Mouse (Mus musculus): Measurements from ENCODE around the gene Zbtb2. TPM values are rescaled to one million over a fixed set of nuclear protein-coding genes. Genes with fewer than 3 reads are reported as not detected.
A peak's percentile ranks its signal among the peaks of the same experiment; 100 is the strongest.

Zbtb2 gene
- polyA plus RNA-seq, 1 experiment from 2014 or later: 18.8 TPM

DNA sequence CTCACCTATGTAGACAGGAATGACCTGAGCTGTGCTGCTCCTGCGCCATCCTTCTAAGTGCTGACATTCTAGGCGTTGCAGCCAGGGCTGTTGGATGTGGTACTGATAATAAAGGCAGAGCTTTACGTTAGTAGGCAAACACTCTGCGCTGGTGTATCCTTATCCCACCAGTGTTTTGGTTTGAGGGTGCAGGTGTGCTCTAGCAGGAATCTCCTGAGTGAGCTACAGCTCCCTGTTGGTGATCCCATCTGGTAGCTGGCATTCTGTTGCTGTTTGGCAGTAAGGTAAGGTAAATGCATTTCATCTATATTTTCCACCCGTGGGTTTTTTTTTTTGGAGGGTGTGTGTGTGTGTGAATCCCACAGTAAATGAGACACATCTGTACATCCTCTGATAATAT, 10.2 kb upstream of the Zbtb2 start:
- no peak overlapping the region for H3K27ac ChIP-seq (replicated peaks)
- H3K4me1 ChIP-seq: no peaks in the 10 kb centered on the region
- H3K9me3 ChIP-seq: no peaks in the 10 kb centered on the region
- 91% methylated on average over 5 of the region's 5 CpGs for WGBS
- H3K36me3 ChIP-seq (replicated peaks): peaks cover 91% of the 10 kb centered on the region
- DNase-seq (ENCODE audit: low spot score): no peak
- no peak overlapping the region for H3K4me3 ChIP-seq
- no peaks in the 10 kb centered on the region for H3K27me3 ChIP-seq (replicated peaks; ENCODE audit: low read depth, poor library complexity, severe bottlenecking)

DNA sequence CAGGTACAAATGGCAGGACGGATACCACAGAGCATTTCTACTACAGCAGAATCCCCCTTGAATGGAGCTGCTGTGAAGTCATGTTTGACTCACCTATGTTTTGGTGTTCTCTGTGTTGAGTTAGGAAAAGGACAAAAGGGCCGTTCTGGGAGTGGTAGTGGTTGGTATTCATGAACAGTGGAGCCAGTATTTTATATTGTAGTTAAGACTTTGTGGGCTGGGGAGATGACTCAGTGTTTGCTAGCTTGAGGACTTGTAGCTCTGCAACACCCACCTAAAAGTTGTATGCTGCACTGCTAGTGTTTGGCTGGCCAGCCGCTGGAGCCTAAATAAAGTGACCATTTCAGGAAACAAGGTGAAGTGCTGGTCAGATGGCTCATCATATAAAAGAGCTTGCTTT, 7.4 kb upstream of the Zbtb2 start:
- Histone ChIP-seq H3K27ac (replicated peaks) (no peak overlapping the region), H3K27me3 (replicated peaks; ENCODE audit: low read depth, poor library complexity, severe bottlenecking) (no peaks in the 10 kb centered on the region), H3K9me3 (no peaks in the 10 kb centered on the region), H3K4me1 (peaks cover 16% of the 10 kb centered on the region), H3K36me3 (replicated peaks) (peaks cover 79% of the 10 kb centered on the region), H3K4me3 (no peak overlapping the region)
- DNase-seq (ENCODE audit: low spot score): no peak
- WGBS: 92% methylated on average over 3 of the region's 3 CpGs

DNA sequence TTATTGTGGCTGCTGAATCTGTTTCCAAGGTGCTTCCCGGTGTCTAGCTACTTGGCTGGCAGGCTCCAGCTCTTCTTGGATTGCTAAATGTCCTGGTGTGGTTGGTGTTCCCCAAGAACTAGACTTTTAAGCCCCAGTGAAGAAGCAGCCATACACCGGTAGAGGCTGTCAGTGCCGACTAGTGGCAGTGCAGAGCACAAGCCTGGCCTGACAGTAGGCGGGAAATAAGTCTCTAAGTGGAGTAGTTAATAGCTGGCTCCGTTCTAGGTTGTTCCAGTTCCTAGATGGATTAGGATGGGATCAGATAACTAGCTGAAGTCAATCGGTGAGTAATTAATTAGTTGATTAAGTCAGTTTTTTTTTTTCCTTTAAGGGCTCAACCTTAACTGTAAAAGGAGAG, 3.9 kb upstream of the Zbtb2 start:
- Histone ChIP-seq H3K27me3 (replicated peaks; ENCODE audit: low read depth, poor library complexity, severe bottlenecking) (no peaks in the 10 kb centered on the region), H3K4me1 (peaks cover 36% of the 10 kb centered on the region), H3K9me3 (no peaks in the 10 kb centered on the region), H3K27ac (replicated peaks) (no peak overlapping the region), H3K4me3 (no peak overlapping the region), H3K36me3 (replicated peaks) (peaks cover 51% of the 10 kb centered on the region)
- WGBS: 64% methylated on average over 6 of the region's 6 CpGs
- no peak for DNase-seq (ENCODE audit: low spot score)

DNA sequence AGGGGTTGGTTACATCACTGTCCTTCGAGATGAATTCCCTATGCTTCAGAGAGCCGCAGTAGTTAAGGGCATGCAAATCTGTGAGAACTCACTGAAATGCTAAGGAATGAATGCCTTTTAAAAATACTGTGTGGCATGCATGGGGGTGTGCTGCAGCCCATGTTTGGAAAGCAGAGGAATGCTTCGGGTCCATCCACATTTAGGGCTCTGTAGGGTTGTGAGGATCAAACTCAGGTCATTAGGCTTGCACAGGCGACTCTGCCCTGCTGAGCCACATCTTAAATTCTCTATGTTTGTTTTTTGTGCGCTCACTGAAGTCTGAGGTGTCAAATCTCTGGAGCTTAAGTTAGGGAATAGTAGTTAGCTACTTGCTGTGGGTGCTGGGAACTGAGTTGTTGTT, 3.2 kb upstream of the Zbtb2 start:
- Histone ChIP-seq H3K4me3 (no peak overlapping the region), H3K9me3 (no peaks in the 10 kb centered on the region), H3K27ac (replicated peaks) (no peak overlapping the region), H3K27me3 (replicated peaks; ENCODE audit: low read depth, poor library complexity, severe bottlenecking) (no peaks in the 10 kb centered on the region), H3K36me3 (replicated peaks) (peaks cover 43% of the 10 kb centered on the region), H3K4me1 (peaks cover 40% of the 10 kb centered on the region)
- 75% methylated on average over 5 of the region's 5 CpGs for WGBS
- no peak for DNase-seq (ENCODE audit: low spot score)

DNA sequence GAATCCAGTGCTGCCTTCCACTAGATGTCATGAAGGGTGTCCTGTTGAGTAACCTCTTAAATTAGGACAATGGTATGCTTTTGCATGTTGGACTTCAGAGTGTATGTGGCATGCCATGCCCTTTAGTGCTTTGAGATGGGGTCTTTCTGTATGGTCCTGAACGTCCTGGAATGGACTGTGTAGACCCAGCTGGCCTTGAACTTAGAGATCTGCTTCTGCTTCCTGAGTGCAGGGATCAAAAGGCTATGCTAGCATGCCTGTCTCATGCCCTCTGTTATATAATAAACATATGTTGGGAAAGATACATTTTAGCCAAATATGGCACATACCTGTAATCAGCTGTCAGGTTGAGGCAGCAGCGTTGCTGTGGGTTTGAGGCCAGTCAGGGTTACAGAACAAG, 2.6 kb upstream of the Zbtb2 start:
- no peaks in the 10 kb centered on the region for H3K9me3 ChIP-seq
- WGBS: 72% methylated on average over 2 of the region's 2 CpGs
- no peak overlapping the region for H3K4me3 ChIP-seq
- no peaks in the 10 kb centered on the region for H3K27me3 ChIP-seq (replicated peaks; ENCODE audit: low read depth, poor library complexity, severe bottlenecking)
- H3K36me3 ChIP-seq (replicated peaks): peaks cover 38% of the 10 kb centered on the region
- no peak overlapping the region for H3K27ac ChIP-seq (replicated peaks)
- peaks cover 44% of the 10 kb centered on the region for H3K4me1 ChIP-seq
- no peak for DNase-seq (ENCODE audit: low spot score)

DNA sequence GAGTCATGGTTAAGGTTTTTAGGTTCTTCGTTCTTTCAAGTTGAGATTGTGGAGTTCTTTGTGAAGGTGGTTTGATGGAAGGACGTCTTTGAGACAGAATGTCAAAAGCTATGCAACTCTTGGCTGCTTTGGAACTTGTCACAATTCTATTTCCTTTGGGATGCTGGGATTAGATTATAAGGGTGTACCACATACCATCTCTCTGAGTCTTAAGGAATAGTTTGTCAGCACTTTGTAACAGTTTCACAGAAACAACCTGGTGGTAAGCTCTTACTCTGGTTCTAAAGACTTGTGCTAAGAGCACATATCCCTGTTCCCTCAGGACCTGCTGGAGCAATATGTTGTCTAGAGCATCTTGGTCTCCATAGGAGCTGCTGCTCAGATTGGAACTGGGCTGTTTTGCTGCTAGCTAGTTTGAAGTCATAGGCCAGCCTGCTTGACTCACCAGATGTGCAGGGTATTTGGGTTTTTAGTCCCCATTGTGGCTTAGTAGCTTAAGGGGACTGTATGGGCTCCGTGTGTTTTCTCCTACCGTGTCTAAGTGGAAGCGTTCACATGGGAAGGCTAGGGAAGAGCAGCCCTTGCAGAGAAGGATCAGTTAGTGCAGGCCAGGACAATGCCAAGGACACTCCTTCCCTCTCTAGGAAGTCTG, 1.7 kb upstream of the Zbtb2 start:
- Histone ChIP-seq H3K27ac (replicated peaks) (no peak overlapping the region), H3K36me3 (replicated peaks) (peaks cover 28% of the 10 kb centered on the region), H3K4me1 (peaks cover 44% of the 10 kb centered on the region), H3K27me3 (replicated peaks; ENCODE audit: low read depth, poor library complexity, severe bottlenecking) (no peaks in the 10 kb centered on the region), H3K9me3 (no peaks in the 10 kb centered on the region), H3K4me3 (peak overlapping the region; percentile 97)
- WGBS: 65% methylated on average over 5 of the region's 5 CpGs
- no peak for DNase-seq (ENCODE audit: low spot score)

DNA sequence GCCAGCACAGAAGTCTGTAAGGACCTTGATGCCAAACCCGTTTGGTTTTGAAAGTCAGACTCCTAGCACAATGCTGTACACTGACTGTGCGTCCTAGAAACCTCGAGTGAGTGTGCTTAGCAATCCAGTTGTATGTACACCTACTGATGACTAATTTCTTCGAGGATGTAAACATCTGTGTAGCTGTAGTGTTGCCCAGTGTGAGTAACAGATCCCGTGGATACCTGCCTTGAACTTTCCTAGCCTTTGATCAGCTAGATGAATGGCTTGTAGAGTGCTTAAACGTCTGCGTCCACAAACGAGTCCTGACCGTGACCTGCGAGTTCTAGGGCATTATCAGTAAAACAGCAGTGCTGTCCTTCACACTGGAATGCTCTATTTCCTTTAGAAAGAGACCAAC, 1.1 kb upstream of the Zbtb2 start:
- DNase-seq (ENCODE audit: low spot score): no peak
- peak overlapping the region; percentile 97 for H3K4me3 ChIP-seq
- no peaks in the 10 kb centered on the region for H3K9me3 ChIP-seq
- H3K27ac ChIP-seq (replicated peaks): peak overlapping the region; percentile 99; the same call in 1 of the 2 replicates
- H3K36me3 ChIP-seq (replicated peaks): peaks cover 23% of the 10 kb centered on the region
- 46% methylated on average over 10 of the region's 10 CpGs for WGBS
- H3K27me3 ChIP-seq (replicated peaks; ENCODE audit: low read depth, poor library complexity, severe bottlenecking): no peaks in the 10 kb centered on the region
- peaks cover 44% of the 10 kb centered on the region for H3K4me1 ChIP-seq

DNA sequence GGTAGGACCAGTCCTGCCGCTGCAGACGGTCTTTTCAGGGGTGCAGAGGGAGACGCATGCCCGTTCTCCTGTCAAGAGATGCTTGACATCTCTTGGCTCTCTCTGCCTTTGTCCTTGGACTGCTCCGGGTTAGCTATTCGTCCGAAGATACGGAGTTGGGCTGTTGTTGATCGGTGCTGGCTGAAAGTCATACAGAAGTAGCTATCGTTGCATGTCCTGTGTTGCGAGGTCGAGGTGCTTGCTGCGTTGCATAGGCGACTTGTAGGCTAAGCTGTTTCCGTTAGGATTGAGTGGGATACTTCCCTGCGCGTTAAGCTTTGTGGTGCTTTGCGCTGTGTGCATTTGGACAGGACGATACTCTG, 457 bp upstream of the Zbtb2 start:
- 2% methylated on average over 19 of the region's 19 CpGs for WGBS
- DNase-seq (ENCODE audit: low spot score): no peak

DNA sequence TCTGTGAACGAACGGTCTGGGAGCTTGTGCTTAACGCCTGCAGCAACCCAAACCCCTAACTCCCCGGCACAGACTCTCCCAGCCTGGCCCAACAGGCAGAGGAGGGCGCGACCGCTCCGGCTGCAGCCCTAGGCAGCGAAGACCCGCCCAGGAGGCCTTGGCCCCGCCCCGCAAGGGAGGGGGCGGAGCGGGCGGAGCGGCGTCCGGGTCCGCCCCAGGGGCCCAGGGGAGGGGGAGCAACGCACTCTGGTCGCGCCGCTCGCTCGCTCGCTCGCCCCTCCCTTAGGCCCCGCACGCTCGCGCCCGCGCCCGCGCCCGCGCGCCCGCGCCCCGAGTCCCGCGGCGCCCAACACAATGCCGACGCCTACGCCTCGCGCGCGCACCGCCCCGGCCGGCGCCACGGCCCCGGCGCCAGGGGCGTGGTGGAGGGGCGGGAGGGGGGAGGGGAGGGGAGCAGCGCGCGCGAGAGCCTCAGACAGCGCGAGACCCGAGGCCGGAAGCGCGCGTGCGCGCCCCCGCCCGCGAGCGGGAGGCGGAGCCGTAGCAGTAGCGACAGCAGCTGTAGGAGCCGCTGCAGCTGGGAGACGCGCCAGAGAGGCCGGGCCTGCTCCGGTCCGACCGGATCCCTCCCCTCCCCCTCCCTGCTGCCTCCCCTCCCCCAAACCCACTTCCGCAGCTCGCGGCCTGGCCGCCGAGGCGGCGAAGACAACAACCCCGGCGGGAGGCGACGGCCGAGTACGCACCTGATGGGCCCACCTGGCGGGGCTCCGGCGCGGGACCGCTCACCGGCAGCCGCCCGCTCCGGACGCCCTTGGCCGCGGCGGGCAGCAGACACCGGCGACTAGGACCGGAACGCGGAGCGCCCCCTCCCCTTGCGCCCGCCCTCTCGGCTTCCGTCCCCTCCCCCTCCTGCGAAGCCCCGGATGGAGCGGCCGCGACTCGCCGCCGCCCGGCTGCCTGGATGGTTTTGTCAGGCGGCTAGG, 1.0 kb downstream of the Zbtb2 start:
- Histone ChIP-seq H3K27ac (replicated peaks) (peak overlapping the region; percentile 99), H3K4me3 (peak overlapping the region; percentile 97), H3K9me3 (no peaks in the 10 kb centered on the region), H3K27me3 (replicated peaks; ENCODE audit: low read depth, poor library complexity, severe bottlenecking) (no peaks in the 10 kb centered on the region), H3K36me3 (replicated peaks) (peaks cover 3% of the 10 kb centered on the region; the same call in 1 of the 2 replicates), H3K4me1 (peaks cover 47% of the 10 kb centered on the region)
- WGBS: under 1% methylated on average over 89 of the region's 133 CpGs
- DNase-seq (ENCODE audit: low spot score): peak; percentile 97

More for the DNA sequence above, 457 bp upstream of the Zbtb2 start:
- Histone ChIP-seq H3K27me3 (replicated peaks; ENCODE audit: low read depth, poor library complexity, severe bottlenecking) (no peaks in the 10 kb centered on the region), H3K9me3 (no peaks in the 10 kb centered on the region), H3K36me3 (replicated peaks) (peaks cover 16% of the 10 kb centered on the region), H3K4me1 (peaks cover 44% of the 10 kb centered on the region), H3K4me3 (peak overlapping the region; percentile 97), H3K27ac (replicated peaks) (peak overlapping the region; percentile 99)

DNA sequence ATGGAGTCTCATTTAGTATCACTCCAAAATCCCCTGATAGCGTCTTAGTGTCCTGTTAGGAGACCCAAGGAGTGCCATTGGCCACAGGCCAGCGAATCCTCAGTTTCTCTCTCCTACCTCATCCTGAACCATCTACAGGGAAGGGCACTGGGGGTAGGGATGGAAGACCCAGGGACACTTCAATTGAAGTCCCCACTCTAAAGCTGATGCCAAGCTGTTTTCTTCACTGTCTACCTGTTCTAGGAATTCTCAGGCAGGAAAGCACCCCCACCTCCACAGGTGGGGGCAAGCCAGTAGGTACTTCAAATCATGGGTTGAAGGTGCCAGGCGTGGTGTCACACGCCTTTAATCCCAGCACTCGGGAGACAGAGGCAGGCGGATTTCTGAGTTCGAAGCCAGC, 3.7 kb downstream of the Zbtb2 start:
- H3K27ac ChIP-seq (replicated peaks): no peak overlapping the region
- peaks cover 21% of the 10 kb centered on the region for H3K4me1 ChIP-seq
- H3K9me3 ChIP-seq: no peaks in the 10 kb centered on the region
- no peak overlapping the region for H3K4me3 ChIP-seq
- no peaks in the 10 kb centered on the region for H3K36me3 ChIP-seq (replicated peaks)
- no peaks in the 10 kb centered on the region for H3K27me3 ChIP-seq (replicated peaks; ENCODE audit: low read depth, poor library complexity, severe bottlenecking)
- no peak for DNase-seq (ENCODE audit: low spot score)
- 93% methylated on average over 7 of the region's 7 CpGs for WGBS

DNA sequence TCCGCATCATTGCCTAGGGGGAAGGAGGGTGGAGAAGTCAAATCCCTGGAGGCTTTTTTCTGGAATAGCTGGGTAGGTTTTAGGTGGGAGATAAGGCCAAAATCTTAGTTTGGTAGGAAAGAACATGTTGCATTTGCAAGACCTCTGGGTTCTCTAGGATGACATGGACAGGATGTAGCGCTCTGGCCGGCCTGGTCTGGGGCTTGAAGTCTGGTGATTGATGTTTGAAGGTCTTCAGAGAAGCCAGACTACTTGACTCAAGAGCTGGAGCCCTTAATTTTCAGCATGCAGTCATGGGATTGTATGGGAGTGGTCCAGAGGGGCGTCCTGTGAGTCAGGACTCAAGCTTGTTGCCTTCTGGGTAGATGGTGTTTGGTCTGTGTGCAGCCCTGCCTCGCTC, 7.2 kb downstream of the Zbtb2 start:
- H3K4me3 ChIP-seq: no peak overlapping the region
- H3K4me1 ChIP-seq: peaks cover 10% of the 10 kb centered on the region
- no peaks in the 10 kb centered on the region for H3K36me3 ChIP-seq (replicated peaks)
- no peaks in the 10 kb centered on the region for H3K27me3 ChIP-seq (replicated peaks; ENCODE audit: low read depth, poor library complexity, severe bottlenecking)
- H3K27ac ChIP-seq (replicated peaks): no peak overlapping the region
- WGBS: 91% methylated on average over 5 of the region's 5 CpGs
- no peak for DNase-seq (ENCODE audit: low spot score)
- no peaks in the 10 kb centered on the region for H3K9me3 ChIP-seq

DNA sequence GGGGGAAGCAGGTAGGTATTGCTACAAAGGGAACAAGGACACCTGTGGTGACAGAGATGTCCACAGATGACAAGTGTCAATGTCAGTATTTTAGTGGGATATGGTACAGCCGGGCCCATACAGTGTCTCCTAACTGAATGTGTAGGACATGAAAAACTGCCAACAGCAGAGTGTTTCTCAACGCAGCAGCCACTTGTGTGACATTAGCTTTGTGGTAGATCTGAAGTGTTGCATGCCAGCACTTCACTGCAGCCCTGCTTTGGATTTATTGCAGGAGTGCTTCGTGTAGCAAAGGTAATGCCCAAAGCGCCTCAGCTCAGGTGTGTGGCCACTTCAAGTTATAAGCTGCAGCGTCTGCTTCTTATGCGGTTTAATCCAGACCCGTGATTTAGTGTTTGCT, 11.0 kb downstream of the Zbtb2 start:
- H3K27me3 ChIP-seq (replicated peaks; ENCODE audit: low read depth, poor library complexity, severe bottlenecking): no peaks in the 10 kb centered on the region
- H3K4me3 ChIP-seq: no peak overlapping the region
- WGBS: 92% methylated on average over 7 of the region's 7 CpGs
- H3K9me3 ChIP-seq: no peaks in the 10 kb centered on the region
- DNase-seq (ENCODE audit: low spot score): no peak
- peaks cover 23% of the 10 kb centered on the region for H3K36me3 ChIP-seq (replicated peaks)
- H3K4me1 ChIP-seq: peaks cover 6% of the 10 kb centered on the region; the same call in 1 of the 2 replicates
- no peak overlapping the region for H3K27ac ChIP-seq (replicated peaks)

DNA sequence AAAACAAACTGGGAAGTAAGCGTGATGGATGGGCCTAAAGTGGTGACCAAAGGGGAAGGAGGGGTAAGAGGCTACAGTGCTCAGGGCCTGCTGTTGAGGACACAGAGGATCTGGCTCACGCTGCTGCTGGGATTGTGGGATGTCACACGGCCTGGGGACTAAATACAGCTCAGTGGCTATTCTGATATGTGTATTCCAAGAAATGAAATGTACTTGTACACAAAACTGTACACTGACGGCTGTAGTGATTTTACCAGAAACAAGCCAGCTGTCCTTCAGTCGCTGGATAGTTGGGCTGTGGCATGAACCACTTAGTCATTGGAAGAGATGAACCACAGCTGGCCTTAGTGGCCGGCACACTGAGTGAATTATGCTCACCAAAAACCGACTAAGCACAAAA, 11.4 kb downstream of the Zbtb2 start:
- Histone ChIP-seq H3K4me3 (no peak overlapping the region), H3K36me3 (replicated peaks) (peaks cover 27% of the 10 kb centered on the region), H3K9me3 (no peaks in the 10 kb centered on the region), H3K27ac (replicated peaks) (no peak overlapping the region), H3K4me1 (peaks cover 6% of the 10 kb centered on the region; the same call in 1 of the 2 replicates), H3K27me3 (replicated peaks; ENCODE audit: low read depth, poor library complexity, severe bottlenecking) (no peaks in the 10 kb centered on the region)
- WGBS: 79% methylated on average over 7 of the region's 7 CpGs
- no peak for DNase-seq (ENCODE audit: low spot score)

Measured in embryonic facial prominence, embryonic 10.5 days (tissue).